Mouse (Mus musculus) limb, embryonic 11.5 days (tissue): ENCODE measurements at regions not wholly inside any gene's neighbourhood (a gene's known extent, or its start where the extent isn't known, plus 50 kb on each side); places are given as distances from the start of the nearest gene placed in this dataset.

ENCODE experiments used
- ATAC-seq: fragments of 200-750 bp; cut with Nextera tagmentation; 2 replicates; pipeline ENCODE4 v1.8.0; 2017; ENCODE audit warnings: low read depth; ENCODE audit not compliant: insufficient number of reproducible peaks, low FRiP score, low TSS enrichment
- DNase-seq: peaks from one replicate; pipeline ENCODE4 v3.0.0-alpha.2; 2015; ENCODE audit warnings: low spot score
- H3K27ac ChIP-seq: fragments of 300-500 bp; sonication (generic); replicated peaks from 2 replicates; pipeline ENCODE4 v1.5.1; 2014; ENCODE audit warnings: low read depth, mild to moderate bottlenecking, low read length
- H3K27me3 ChIP-seq: fragments of 300-500 bp; sonication (generic); 2 replicates; pipeline ENCODE4 v1.6.1; 2014; ENCODE audit warnings: mild to moderate bottlenecking, low read length, mixed read lengths; ENCODE audit not compliant: control insufficient read depth, insufficient read depth
- H3K36me3 ChIP-seq: fragments of 300-500 bp; sonication (generic); 2 replicates; pipeline ENCODE4 v1.6.1; 2014; ENCODE audit warnings: mild to moderate bottlenecking, low read length, moderate library complexity, mixed read lengths; ENCODE audit not compliant: control insufficient read depth, insufficient read depth
- H3K4me1 ChIP-seq: fragments of 300-500 bp; sonication (generic); 2 replicates; pipeline ENCODE4 v1.6.1; 2014; ENCODE audit warnings: low read length, mixed read lengths; ENCODE audit not compliant: control insufficient read depth, insufficient read depth
- H3K4me2 ChIP-seq: fragments of 300-500 bp; sonication (generic); 2 replicates; pipeline ENCODE4 v1.6.1; 2014; ENCODE audit warnings: low read depth, mild to moderate bottlenecking, moderate library complexity; ENCODE audit not compliant: severe bottlenecking
- H3K4me3 ChIP-seq: fragments of 300-500 bp; sonication (generic); 2 replicates; pipeline ENCODE4 v1.5.1; 2014; ENCODE audit warnings: low read depth, low read length
- H3K9ac ChIP-seq: fragments of 300-500 bp; sonication (generic); 2 replicates; pipeline ENCODE4 v1.6.1; 2014; ENCODE audit warnings: mild to moderate bottlenecking, low read length
- H3K9me3 ChIP-seq: fragments of 300-500 bp; sonication (generic); 2 replicates; pipeline ENCODE4 v1.6.1; 2016; ENCODE audit warnings: low read length; ENCODE audit not compliant: control insufficient read depth
- WGBS: fragments of 180-500 bp; shearing (Covaris S2); extraction: QIAGEN DNeasy Blood & Tissue Kit; methylation state at CpG from one replicate; pipeline ENCODE4 v1.1.7; 2014; 5-methylcytosine and 5-hydroxymethylcytosine counted together

- H3K27ac ChIP-seq, result no peak overlapping the region
- no peaks in the 10 kb centered on the region for H3K36me3 ChIP-seq
- no peak for DNase-seq
- H3K4me3 ChIP-seq, result no peak overlapping the region
- H3K4me2 ChIP-seq, result no peak overlapping the region
- no peak overlapping the region for H3K9ac ChIP-seq
- 90% methylated on average over 1 of the region's 1 CpGs for WGBS
- no peaks in the 10 kb centered on the region for H3K9me3 ChIP-seq
- no peak for ATAC-seq
- H3K4me1 ChIP-seq, result peaks cover 4% of the 10 kb centered on the region; the same call in 1 of the 2 replicates
- no peaks in the 10 kb centered on the region for H3K27me3 ChIP-seq
Observed at GRCm38 (mm10) chr15:38164848-38165247, 739.5 kb downstream of the 4930447A16Rik start.

- H3K4me2 ChIP-seq, result no peak overlapping the region
- H3K36me3 ChIP-seq, result no peaks in the 10 kb centered on the region
- peaks cover 7% of the 10 kb centered on the region; the same call in 1 of the 2 replicates for H3K4me1 ChIP-seq
- DNase-seq (no peak), ATAC-seq (no peak)
- no peak overlapping the region for H3K4me3 ChIP-seq
- no peak overlapping the region for H3K27ac ChIP-seq
- 84% methylated on average over 7 of the region's 7 CpGs for WGBS
- no peaks in the 10 kb centered on the region for H3K9me3 ChIP-seq
- no peaks in the 10 kb centered on the region for H3K27me3 ChIP-seq
- H3K9ac ChIP-seq, result no peak overlapping the region
Observed at GRCm38 (mm10) chr15:38165881-38166445, 740.6 kb downstream of the 4930447A16Rik start.

GRCm38 (mm10) chr15:38166476-38166875, 741.1 kb downstream of the 4930447A16Rik start:
- Histone ChIP-seq H3K27ac (no peak overlapping the region), H3K9ac (no peak overlapping the region), H3K4me3 (no peak overlapping the region), H3K9me3 (no peaks in the 10 kb centered on the region), H3K36me3 (no peaks in the 10 kb centered on the region), H3K4me1 (peaks cover 7% of the 10 kb centered on the region; the same call in 1 of the 2 replicates), H3K27me3 (no peaks in the 10 kb centered on the region), H3K4me2 (no peak overlapping the region)
- DNase-seq (no peak), ATAC-seq (no peak)
- 91% methylated on average over 5 of the region's 5 CpGs for WGBS

GRCm38 (mm10) chr15:38167618-38168152, 742.3 kb downstream of the 4930447A16Rik start:
- no peak for DNase-seq
- 79% methylated on average over 7 of the region's 7 CpGs for WGBS
- Histone ChIP-seq H3K27ac (no peak overlapping the region), H3K36me3 (no peaks in the 10 kb centered on the region), H3K4me2 (no peak overlapping the region), H3K27me3 (no peaks in the 10 kb centered on the region), H3K4me1 (peaks cover 7% of the 10 kb centered on the region; the same call in 1 of the 2 replicates), H3K4me3 (no peak overlapping the region), H3K9me3 (no peaks in the 10 kb centered on the region), H3K9ac (no peak overlapping the region)
- ATAC-seq, result no peak

GRCm38 (mm10) chr15:38169191-38169590, 743.8 kb downstream of the 4930447A16Rik start:
- Histone ChIP-seq H3K9me3 (no peaks in the 10 kb centered on the region), H3K27me3 (no peaks in the 10 kb centered on the region; the same call in 1 of the 2 replicates), H3K27ac (0 out of 2 replicates have a peak overlapping the region, but pooled peaks have one; percentile 21), H3K4me3 (no peak overlapping the region), H3K4me1 (peaks cover 7% of the 10 kb centered on the region; the same call in 1 of the 2 replicates), H3K9ac (no peak overlapping the region), H3K4me2 (no peak overlapping the region), H3K36me3 (no peaks in the 10 kb centered on the region)
- no peak for DNase-seq
- no peak for ATAC-seq
- WGBS, result 69% methylated on average over 8 of the region's 8 CpGs
